Mouse (Mus musculus) adrenal gland, postnatal 4 days (tissue): ENCODE data around the gene Rab4a. TPM values are rescaled to one million over a fixed set of nuclear protein-coding genes. Genes with fewer than 3 reads are reported as not detected.
"Not testable (repeated sequence)": the region's sequence is repeated elsewhere in the genome, so short reads cannot be mapped to it uniquely, and the experiment has no call there.

Source experiments
- DNase-seq, 2 experiments: peaks; one replicate each; pipeline ENCODE4 v3.0.0; 2021 to 2022; ENCODE audit warnings: low spot score in 2 of 2, mixed read lengths in 2 of 2
- total RNA-seq, 2 experiments: library from RNA; stranded (reverse); gene quantifications; 2 replicates each; pipeline ENCODE4 v1.2.3; 2021

The Rab4a gene
- total RNA-seq, 2 experiments from 2014 or later = 29.5 to 30.9 TPM

- not testable (repeated sequence) for DNase-seq
Observed at GRCm38 (mm10) chr8:123809342-123809741, 3.6 kb downstream of the Rab4a start.

GRCm38 (mm10) chr8:123812227-123812626 is 6.4 kb downstream of the Rab4a start:
- DNase-seq = no peak

- DNase-seq = no peak
Observed at GRCm38 (mm10) chr8:123813173-123813891, 7.5 kb downstream of the Rab4a start.

GRCm38 (mm10) chr8:123813892-123814266 is 8.1 kb downstream of the Rab4a start:
- DNase-seq = no peak

- DNase-seq = no peak
Observed at GRCm38 (mm10) chr8:123815325-123815724, 9.5 kb downstream of the Rab4a start.

- no peak for DNase-seq
Observed at GRCm38 (mm10) chr8:123816939-123817338, 11.2 kb downstream of the Rab4a start.

GRCm38 (mm10) chr8:123817747-123818146 is 12.0 kb downstream of the Rab4a start:
- DNase-seq = no peak

GRCm38 (mm10) chr8:123819683-123820610 is 14.2 kb downstream of the Rab4a start:
- no peak for DNase-seq

- no peak for DNase-seq
Observed at GRCm38 (mm10) chr8:123820780-123821179, 15.0 kb downstream of the Rab4a start.

GRCm38 (mm10) chr8:123823111-123823510 is 17.3 kb downstream of the Rab4a start:
- DNase-seq = no peak

- DNase-seq = no peak
Observed at GRCm38 (mm10) chr8:123823532-123824123, 17.8 kb downstream of the Rab4a start.

- DNase-seq = no peak
Observed at GRCm38 (mm10) chr8:123826001-123826400, 20.2 kb downstream of the Rab4a start.

- DNase-seq = no peak
Observed at GRCm38 (mm10) chr8:123826758-123827157, 21.0 kb downstream of the Rab4a start.

GRCm38 (mm10) chr8:123827523-123827922 is 21.7 kb downstream of the Rab4a start:
- DNase-seq = no peak

- peak in 1 of 2 experiments; percentile 24 for DNase-seq
Observed at GRCm38 (mm10) chr8:123832757-123833156, 27.0 kb downstream of the Rab4a start.

GRCm38 (mm10) chr8:123835451-123835850 is 29.7 kb downstream of the Rab4a start:
- peak in 1 of 2 experiments; percentile 39 for DNase-seq

GRCm38 (mm10) chr8:123836354-123836753 is 30.6 kb downstream of the Rab4a start:
- no peak for DNase-seq

GRCm38 (mm10) chr8:123838496-123838895 is 32.7 kb downstream of the Rab4a start:
- no peak for DNase-seq

GRCm38 (mm10) chr8:123840578-123841345 is 35.0 kb downstream of the Rab4a start:
- DNase-seq = no peak

GRCm38 (mm10) chr8:123842086-123842485 is 36.3 kb downstream of the Rab4a start:
- no peak for DNase-seq

- DNase-seq = no peak
Observed at GRCm38 (mm10) chr8:123844341-123844740, 38.6 kb downstream of the Rab4a start.
